Mouse (Mus musculus): ENCODE data around the gene Tmem140.

Gene Tmem140

GRCm38 (mm10) chr6:34862791-34863403, at the start of gene Tmem140:
Gene Tmem140, plus strand, starts transcription at chr6:34863146.
- no peak for DNase-seq (ENCODE audit: low spot score)

- DNase-seq (ENCODE audit: low spot score) = peak; percentile 12
These were observed 38.5 kb upstream of the Tmem140 start for GRCm38 (mm10) chr6:34824406-34824805.

- DNase-seq (ENCODE audit: low spot score) = no peak
These were observed 30.6 kb upstream of the Tmem140 start for GRCm38 (mm10) chr6:34832352-34832751.

- no peak for DNase-seq (ENCODE audit: low spot score)
These were observed 1.3 kb upstream of the Tmem140 start for GRCm38 (mm10) chr6:34861546-34862053.

GRCm38 (mm10) chr6:34862381-34862780, 565 bp upstream of the Tmem140 start:
- no peak for DNase-seq (ENCODE audit: low spot score)

- DNase-seq (ENCODE audit: low spot score) = no peak
These were observed 1.0 kb downstream of the Tmem140 start for GRCm38 (mm10) chr6:34863786-34864514.

- no peak for DNase-seq (ENCODE audit: low spot score)
These were observed 2.3 kb downstream of the Tmem140 start for GRCm38 (mm10) chr6:34865213-34865612.

- no peak for DNase-seq (ENCODE audit: low spot score)
These were observed 3.0 kb downstream of the Tmem140 start for GRCm38 (mm10) chr6:34865711-34866593.

- DNase-seq (ENCODE audit: low spot score) = no peak
These were observed 3.8 kb downstream of the Tmem140 start for GRCm38 (mm10) chr6:34866786-34867185.

- no peak for DNase-seq (ENCODE audit: low spot score)
These were observed 4.5 kb downstream of the Tmem140 start for GRCm38 (mm10) chr6:34867301-34867994.

GRCm38 (mm10) chr6:34867995-34868350, 5.0 kb downstream of the Tmem140 start:
- no peak for DNase-seq (ENCODE audit: low spot score)

- no peak for DNase-seq (ENCODE audit: low spot score)
These were observed 5.7 kb downstream of the Tmem140 start for GRCm38 (mm10) chr6:34868507-34869217.

GRCm38 (mm10) chr6:34869225-34869915, 6.4 kb downstream of the Tmem140 start:
- no peak for DNase-seq (ENCODE audit: low spot score)

GRCm38 (mm10) chr6:34870136-34870535, 7.2 kb downstream of the Tmem140 start:
- DNase-seq (ENCODE audit: low spot score) = no peak

- DNase-seq (ENCODE audit: low spot score) = no peak
These were observed 7.8 kb downstream of the Tmem140 start for GRCm38 (mm10) chr6:34870724-34871123.

- DNase-seq (ENCODE audit: low spot score) = no peak
These were observed 9.0 kb downstream of the Tmem140 start for GRCm38 (mm10) chr6:34871929-34872328.

- no peak for DNase-seq (ENCODE audit: low spot score)
These were observed 9.9 kb downstream of the Tmem140 start for GRCm38 (mm10) chr6:34872871-34873270.

- no peak for DNase-seq (ENCODE audit: low spot score)
These were observed 11.4 kb downstream of the Tmem140 start for GRCm38 (mm10) chr6:34874101-34874921.

GRCm38 (mm10) chr6:34875268-34875761, 12.4 kb downstream of the Tmem140 start:
- no peak for DNase-seq (ENCODE audit: low spot score)

Measured in layer of hippocampus, adult 9-10 months (tissue).